Mouse (Mus musculus) brain, embryonic 14.5 days (tissue): Measurements from ENCODE around the gene Ccl1.

Source experiments
- CTCF ChIP-seq: fragments of 200-500 bp; IDR thresholded peaks from 2 replicates; pipeline ENCODE4 v1.5.1; 2012; ENCODE audit warnings: inconsistent platforms, mild to moderate bottlenecking, moderate library complexity, borderline replicate concordance; ENCODE audit not compliant: insufficient read depth, insufficient read length; ENCODE audit errors: extremely low read depth
- POLR2A ChIP-seq: fragments of 200-500 bp; IDR thresholded peaks from 2 replicates; pipeline ENCODE4 v1.6.1; 2012; ENCODE audit warnings: mild to moderate bottlenecking, inconsistent platforms, borderline replicate concordance; ENCODE audit not compliant: poor library complexity, insufficient read depth, insufficient read length, severe bottlenecking; ENCODE audit errors: extremely low read depth

DNA sequence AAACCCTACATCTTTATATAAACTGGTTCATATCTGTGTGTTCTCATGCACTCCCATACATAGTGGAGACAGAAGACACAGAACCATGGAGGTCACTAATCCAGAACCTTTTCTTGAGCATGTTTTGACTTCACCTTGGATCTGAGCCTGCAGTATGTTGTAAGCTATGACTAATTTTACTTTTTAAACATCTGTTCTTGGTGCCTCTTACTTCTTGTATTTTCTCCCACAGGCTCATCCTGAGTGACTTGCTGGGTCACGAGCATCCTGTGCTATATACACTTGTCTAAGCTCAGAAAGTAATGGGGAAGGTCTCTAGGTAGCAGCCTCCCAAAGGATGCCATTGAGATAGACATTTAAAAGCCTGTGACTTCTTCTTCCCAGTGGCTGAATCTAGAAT lies 172.5 kb downstream of the Ccl1 start:
- no peak for TF ChIP-seq CTCF
- TF ChIP-seq POLR2A: no peak
